Mouse (Mus musculus) stomach, postnatal 0 days (tissue): ENCODE data around the gene Avpr2.

Experiments
- CTCF ChIP-seq: IDR thresholded peaks from 2 replicates; pipeline ENCODE4 v1.5.1; 2016; ENCODE audit warnings: antibody characterized with exemption, low read depth, mild to moderate bottlenecking, moderate library complexity
- EP300 ChIP-seq: optimal IDR thresholded peaks from 2 replicates; pipeline ENCODE3; 2016; ENCODE audit warnings: antibody characterized with exemption

DNA sequence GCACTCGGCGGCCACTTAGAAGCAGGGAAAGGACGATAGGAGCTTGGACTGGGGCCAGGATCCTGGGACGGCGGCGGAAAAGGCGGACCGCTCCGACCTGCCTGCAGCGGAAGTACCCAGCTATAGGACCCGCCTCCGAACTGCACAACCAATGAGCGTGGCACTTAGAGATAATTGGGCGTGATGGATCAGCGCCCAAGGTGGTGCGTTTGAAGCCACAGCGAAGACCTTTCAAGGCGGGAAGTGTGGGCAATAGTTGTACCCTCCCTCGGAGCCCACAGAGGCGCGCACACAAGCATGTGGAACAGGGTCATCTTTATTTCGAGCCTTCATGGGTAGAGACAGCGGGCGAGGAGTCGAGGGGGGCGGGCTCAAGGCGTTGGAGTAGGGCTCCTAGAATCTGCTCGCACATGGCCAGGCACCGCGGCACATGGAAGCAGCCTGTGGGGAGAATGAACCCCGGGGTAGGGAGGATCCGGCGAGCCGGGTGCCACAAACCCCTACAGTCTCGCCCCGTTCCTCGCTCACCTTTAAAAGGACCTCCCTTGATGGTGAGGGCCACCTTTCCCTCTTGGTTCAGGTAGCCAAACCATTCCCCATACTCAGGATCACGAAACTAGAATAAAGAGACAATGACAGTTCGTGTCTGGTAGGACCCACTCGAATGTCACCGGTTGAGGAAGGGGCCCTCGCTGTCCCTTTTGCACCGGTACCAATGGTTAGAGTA is 30.1 kb downstream of the Avpr2 start, which contains the start of the genes Arhgap4 and Naa10:
- TF ChIP-seq CTCF (no peak), EP300 (no peak)
